Mouse (Mus musculus): Measurements from ENCODE around the gene Arhgef7. TPM values are rescaled to one million over a fixed set of nuclear protein-coding genes. Genes with fewer than 3 reads are reported as not detected.

Gene Arhgef7
- polyA plus RNA-seq, 1 experiment from 2014 or later, result 27.3 TPM

GRCm38 (mm10) chr8:11782607-11783006, 55.1 kb downstream of the Arhgef7 start:
- no peak overlapping the region for H3K9ac ChIP-seq (ENCODE audit: low read depth, low read length)
- H3K27ac ChIP-seq, result no peak overlapping the region
- no peak overlapping the region for H3K4me3 ChIP-seq (replicated peaks; ENCODE audit: low read depth, low read length)
- peaks cover 28% of the 10 kb centered on the region for H3K36me3 ChIP-seq (ENCODE audit: insufficient read depth, low read length)
- DNase-seq (ENCODE audit: low spot score) (no peak), ATAC-seq (replicated peaks; ENCODE audit: low FRiP score, low read depth) (no peak)
- TF ChIP-seq CTCF (IDR thresholded peaks at IDR 0.05; ENCODE audit: low read depth), result no peak
- H3K4me1 ChIP-seq (replicated peaks; ENCODE audit: insufficient read depth, low read length), result peaks cover 14% of the 10 kb centered on the region; the same call in 1 of the 2 replicates
- H3K4me2 ChIP-seq (ENCODE audit: low read length), result no peak overlapping the region
- WGBS, result 90% methylated on average over 6 of the region's 6 CpGs
- no peaks in the 10 kb centered on the region for H3K27me3 ChIP-seq (ENCODE audit: insufficient read depth, low read length)
- H3K9me3 ChIP-seq (replicated peaks; ENCODE audit: low read length), result no peaks in the 10 kb centered on the region

- DNase-seq (ENCODE audit: low spot score) (no peak), ATAC-seq (replicated peaks; ENCODE audit: low FRiP score, low read depth) (no peak)
- peaks cover 9% of the 10 kb centered on the region; the same call in 1 of the 2 replicates for H3K4me1 ChIP-seq (replicated peaks; ENCODE audit: insufficient read depth, low read length)
- no peak overlapping the region for H3K27ac ChIP-seq
- H3K36me3 ChIP-seq (ENCODE audit: insufficient read depth, low read length), result peaks cover 28% of the 10 kb centered on the region
- no peak for TF ChIP-seq CTCF (IDR thresholded peaks at IDR 0.05; ENCODE audit: low read depth)
- H3K4me2 ChIP-seq (ENCODE audit: low read length), result no peak overlapping the region
- WGBS, result 82% methylated on average over 7 of the region's 7 CpGs
- H3K27me3 ChIP-seq (ENCODE audit: insufficient read depth, low read length), result no peaks in the 10 kb centered on the region
- no peak overlapping the region for H3K4me3 ChIP-seq (replicated peaks; ENCODE audit: low read depth, low read length)
- no peaks in the 10 kb centered on the region for H3K9me3 ChIP-seq (replicated peaks; ENCODE audit: low read length)
- no peak overlapping the region for H3K9ac ChIP-seq (ENCODE audit: low read depth, low read length)
Measured at GRCm38 (mm10) chr8:11783861-11784594, 56.5 kb downstream of the Arhgef7 start.

GRCm38 (mm10) chr8:11785121-11785520, 57.6 kb downstream of the Arhgef7 start:
- peaks cover 28% of the 10 kb centered on the region for H3K36me3 ChIP-seq (ENCODE audit: insufficient read depth, low read length)
- 34% methylated on average over 4 of the region's 4 CpGs for WGBS
- H3K9ac ChIP-seq (ENCODE audit: low read depth, low read length), result no peak overlapping the region
- no peak overlapping the region for H3K4me3 ChIP-seq (replicated peaks; ENCODE audit: low read depth, low read length)
- no peak for ATAC-seq (replicated peaks; ENCODE audit: low FRiP score, low read depth)
- no peak overlapping the region for H3K27ac ChIP-seq
- no peaks in the 10 kb centered on the region for H3K9me3 ChIP-seq (replicated peaks; ENCODE audit: low read length)
- H3K4me1 ChIP-seq (replicated peaks; ENCODE audit: insufficient read depth, low read length), result 0 out of 2 replicates have a peak, but pooled peaks cover 2% of the 10 kb centered on the region
- no peak for TF ChIP-seq CTCF (IDR thresholded peaks at IDR 0.05; ENCODE audit: low read depth)
- H3K4me2 ChIP-seq (ENCODE audit: low read length), result no peak overlapping the region
- no peaks in the 10 kb centered on the region for H3K27me3 ChIP-seq (ENCODE audit: insufficient read depth, low read length)
- DNase-seq (ENCODE audit: low spot score), result no peak

GRCm38 (mm10) chr8:11785539-11786046, 58.1 kb downstream of the Arhgef7 start:
- WGBS, result 79% methylated on average over 9 of the region's 9 CpGs
- no peak for TF ChIP-seq CTCF (IDR thresholded peaks at IDR 0.05; ENCODE audit: low read depth)
- H3K4me2 ChIP-seq (ENCODE audit: low read length), result no peak overlapping the region
- H3K4me1 ChIP-seq (replicated peaks; ENCODE audit: insufficient read depth, low read length), result no peaks in the 10 kb centered on the region
- H3K4me3 ChIP-seq (replicated peaks; ENCODE audit: low read depth, low read length), result no peak overlapping the region
- no peak overlapping the region for H3K27ac ChIP-seq
- ATAC-seq (replicated peaks; ENCODE audit: low FRiP score, low read depth), result no peak
- H3K9me3 ChIP-seq (replicated peaks; ENCODE audit: low read length), result no peaks in the 10 kb centered on the region
- no peak overlapping the region for H3K9ac ChIP-seq (ENCODE audit: low read depth, low read length)
- peaks cover 28% of the 10 kb centered on the region for H3K36me3 ChIP-seq (ENCODE audit: insufficient read depth, low read length)
- DNase-seq (ENCODE audit: low spot score), result no peak
- H3K27me3 ChIP-seq (ENCODE audit: insufficient read depth, low read length), result no peaks in the 10 kb centered on the region

DNA sequence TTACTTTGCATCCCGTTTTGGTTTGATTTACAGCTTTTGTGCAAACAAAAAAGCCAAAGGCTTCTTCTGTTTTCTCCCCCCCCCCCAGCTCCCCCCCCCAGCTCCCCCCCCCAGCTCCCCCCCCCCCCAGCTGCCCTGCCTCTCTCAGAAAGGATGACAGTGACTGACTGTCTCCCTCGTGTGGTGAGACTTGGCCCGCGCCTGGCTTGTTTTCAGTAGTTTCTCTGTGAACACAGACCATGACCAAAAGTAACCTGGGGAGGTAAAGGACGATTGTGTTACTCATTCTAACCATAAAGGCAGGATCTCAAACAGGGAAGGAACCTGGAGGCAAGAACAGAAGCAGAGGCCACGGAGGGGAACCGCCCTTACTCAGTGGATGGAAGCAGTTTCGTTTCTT, 60.7 kb downstream of the Arhgef7 start:
- peak; percentile 65 for TF ChIP-seq CTCF (IDR thresholded peaks at IDR 0.05; ENCODE audit: low read depth)
- Histone ChIP-seq H3K4me3 (replicated peaks; ENCODE audit: low read depth, low read length) (no peak overlapping the region), H3K4me1 (replicated peaks; ENCODE audit: insufficient read depth, low read length) (no peaks in the 10 kb centered on the region), H3K9me3 (replicated peaks; ENCODE audit: low read length) (no peaks in the 10 kb centered on the region), H3K36me3 (ENCODE audit: insufficient read depth, low read length) (peaks cover 34% of the 10 kb centered on the region), H3K27ac (no peak overlapping the region), H3K4me2 (ENCODE audit: low read length) (no peak overlapping the region), H3K9ac (ENCODE audit: low read depth, low read length) (no peak overlapping the region), H3K27me3 (ENCODE audit: insufficient read depth, low read length) (no peaks in the 10 kb centered on the region)
- 0 out of 2 replicates have a peak, but pooled peaks have one; percentile 34 for ATAC-seq (replicated peaks; ENCODE audit: low FRiP score, low read depth)
- peak; percentile 72 for DNase-seq (ENCODE audit: low spot score)
- 27% methylated on average over 8 of the region's 8 CpGs for WGBS

DNA sequence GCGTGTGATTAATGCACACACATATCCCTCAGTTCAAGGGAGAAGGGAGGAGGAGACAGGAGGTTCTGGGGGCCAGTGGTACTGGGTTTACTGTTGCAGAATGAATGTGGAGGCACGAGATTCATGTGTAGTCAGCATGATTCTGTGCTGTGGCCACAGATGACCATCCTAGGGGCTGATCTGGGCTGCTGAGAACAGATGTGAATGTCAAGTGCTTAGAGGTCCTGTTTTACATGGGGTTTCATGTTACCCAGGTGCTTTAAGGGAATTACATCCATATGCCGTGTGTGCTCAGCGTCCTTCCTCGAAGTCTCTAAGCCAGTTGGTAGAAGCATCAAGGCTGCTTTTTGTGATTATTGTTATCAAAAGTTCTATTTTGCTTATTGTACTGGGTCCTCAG, 61.6 kb downstream of the Arhgef7 start:
- no peaks in the 10 kb centered on the region for H3K4me1 ChIP-seq (replicated peaks; ENCODE audit: insufficient read depth, low read length)
- H3K27me3 ChIP-seq (ENCODE audit: insufficient read depth, low read length), result no peaks in the 10 kb centered on the region
- WGBS, result 77% methylated on average over 5 of the region's 5 CpGs
- peaks cover 27% of the 10 kb centered on the region for H3K36me3 ChIP-seq (ENCODE audit: insufficient read depth, low read length)
- TF ChIP-seq CTCF (IDR thresholded peaks at IDR 0.05; ENCODE audit: low read depth), result no peak
- no peak overlapping the region for H3K9ac ChIP-seq (ENCODE audit: low read depth, low read length)
- no peaks in the 10 kb centered on the region for H3K9me3 ChIP-seq (replicated peaks; ENCODE audit: low read length)
- H3K4me2 ChIP-seq (ENCODE audit: low read length), result no peak overlapping the region
- no peak for ATAC-seq (replicated peaks; ENCODE audit: low FRiP score, low read depth)
- H3K27ac ChIP-seq, result no peak overlapping the region
- no peak for DNase-seq (ENCODE audit: low spot score)
- H3K4me3 ChIP-seq (replicated peaks; ENCODE audit: low read depth, low read length), result no peak overlapping the region

Data from kidney, postnatal 0 days (tissue).